Mouse (Mus musculus): Measurements from ENCODE around the gene Appl2. TPM values are rescaled to one million over a fixed set of nuclear protein-coding genes. Genes with fewer than 3 reads are reported as not detected.

Appl2 gene
- total and polyA plus RNA-seq, 3 experiments, result 0.15 to 0.99 TPM; not detected in 1

- no peak for DNase-seq (ENCODE audit: low read depth, low spot score)
- no peak overlapping the region for H3K4me3 ChIP-seq (ENCODE audit: control insufficient read depth in 1 of 2, insufficient read depth in 1 of 2, low read depth in 2 of 2, low read length in 2 of 2)
- peaks cover 1 to 16% of the 10 kb centered on the region in 2 experiments; a peak in 3 of 4 replicates for H3K4me1 ChIP-seq (ENCODE audit: control insufficient read depth in 1 of 2, insufficient read depth in 2 of 2, low read length in 2 of 2)
- H3K27me3 ChIP-seq (ENCODE audit: control insufficient read depth in 1 of 2, insufficient read depth in 2 of 2, low read length in 2 of 2), result no peaks in the 10 kb centered on the region
- TF ChIP-seq ZNF384 (IDR thresholded peaks at IDR 0.05; ENCODE audit: low read depth, low read length) (no peak), MXI1 (IDR thresholded peaks at IDR 0.05; ENCODE audit: low read depth, low read length) (no peak), HCFC1 (IDR thresholded peaks at IDR 0.05; ENCODE audit: low read depth, low read length) (no peak), POLR2AphosphoS2 (IDR thresholded peaks at IDR 0.05; ENCODE audit: low read length) (no peak), USF1 (IDR thresholded peaks at IDR 0.05; ENCODE audit: low read depth, low read length) (no peak), NELFE (IDR thresholded peaks at IDR 0.05; ENCODE audit: low read depth, low read length) (no peak), ZMIZ1 (IDR thresholded peaks at IDR 0.05; ENCODE audit: low read depth, low read length) (no peak), POLR2A (IDR thresholded peaks at IDR 0.05; ENCODE audit: control insufficient read depth in 1 of 2, insufficient read depth in 1 of 2, low read depth in 1 of 2, low read length in 2 of 2, poor library complexity in 1 of 2) (no peak), SMC3 (IDR thresholded peaks at IDR 0.05; ENCODE audit: low read depth, low read length) (no peak), ETS1 (IDR thresholded peaks at IDR 0.05; ENCODE audit: low read depth, low read length) (no peak), ELF1 (IDR thresholded peaks at IDR 0.05; ENCODE audit: low read depth, low read length) (no peak), MYB (IDR thresholded peaks at IDR 0.05; ENCODE audit: low read depth, low read length) (no peak), SIN3A (IDR thresholded peaks at IDR 0.05; ENCODE audit: low read length) (no peak), MYC (IDR thresholded peaks at IDR 0.05; ENCODE audit: low read depth, low read length) (no peak), E2F4 (IDR thresholded peaks at IDR 0.05; ENCODE audit: borderline replicate concordance, low read depth, low read length) (no peak), ZC3H11A (IDR thresholded peaks at IDR 0.05; ENCODE audit: low read depth, low read length) (no peak), RCOR1 (IDR thresholded peaks at IDR 0.05; ENCODE audit: low read depth, low read length) (no peak), UBTF (IDR thresholded peaks at IDR 0.05; ENCODE audit: borderline replicate concordance, insufficient read depth, low read depth, low read length) (no peak)
- no peaks in the 10 kb centered on the region for H3K79me2 ChIP-seq (ENCODE audit: control insufficient read depth, insufficient read depth, low read length, poor library complexity)
- H3K27ac ChIP-seq (ENCODE audit: control insufficient read depth, low read depth, low read length), result no peak overlapping the region
- no peaks in the 10 kb centered on the region for H3K9me3 ChIP-seq (replicated peaks; ENCODE audit: insufficient read depth, low read length)
- peaks cover 0 to 2% of the 10 kb centered on the region in 2 experiments; a peak in 1 of 4 replicates for H3K36me3 ChIP-seq (ENCODE audit: control insufficient read depth in 1 of 2, insufficient read depth in 2 of 2, low read length in 2 of 2)
- no peak overlapping the region for H3K9ac ChIP-seq (ENCODE audit: control insufficient read depth, low read depth, low read length, poor library complexity, severe bottlenecking)
These were observed 6.9 kb downstream of the Appl2 start for GRCm38 (mm10) chr10:83641641-83642040.

GRCm38 (mm10) chr10:83639881-83640386, 8.6 kb downstream of the Appl2 start:
- no peaks in the 10 kb centered on the region for H3K9me3 ChIP-seq (replicated peaks; ENCODE audit: insufficient read depth, low read length)
- peaks cover 0 to 2% of the 10 kb centered on the region in 2 experiments; a peak in 1 of 4 replicates for H3K36me3 ChIP-seq (ENCODE audit: control insufficient read depth in 1 of 2, insufficient read depth in 2 of 2, low read length in 2 of 2)
- H3K4me1 ChIP-seq (ENCODE audit: control insufficient read depth in 1 of 2, insufficient read depth in 2 of 2, low read length in 2 of 2), result peaks cover 1 to 8% of the 10 kb centered on the region in 2 experiments; a peak in 3 of 4 replicates
- H3K27ac ChIP-seq (ENCODE audit: control insufficient read depth, low read depth, low read length), result no peak overlapping the region
- H3K79me2 ChIP-seq (ENCODE audit: control insufficient read depth, insufficient read depth, low read length, poor library complexity), result no peaks in the 10 kb centered on the region
- H3K27me3 ChIP-seq (ENCODE audit: control insufficient read depth in 1 of 2, insufficient read depth in 2 of 2, low read length in 2 of 2), result no peaks in the 10 kb centered on the region
- no peak overlapping the region for H3K9ac ChIP-seq (ENCODE audit: control insufficient read depth, low read depth, low read length, poor library complexity, severe bottlenecking)
- TF ChIP-seq ELF1 (IDR thresholded peaks at IDR 0.05; ENCODE audit: low read depth, low read length), result no peak
- no peak for TF ChIP-seq MAFK (IDR thresholded peaks at IDR 0.05; ENCODE audit: borderline replicate concordance, low read depth, low read length)
- no peak for TF ChIP-seq SMC3 (IDR thresholded peaks at IDR 0.05; ENCODE audit: low read depth, low read length)
- no peak for TF ChIP-seq MXI1 (IDR thresholded peaks at IDR 0.05; ENCODE audit: low read depth, low read length)
- TF ChIP-seq NRF1 (IDR thresholded peaks at IDR 0.05; ENCODE audit: insufficient read depth, low read depth, low read length, poor library complexity, severe bottlenecking), result no peak
- TF ChIP-seq E2F4 (IDR thresholded peaks at IDR 0.05; ENCODE audit: borderline replicate concordance, low read depth, low read length), result no peak
- no peak for TF ChIP-seq RAD21 (IDR thresholded peaks at IDR 0.05; ENCODE audit: low read depth, low read length)
- no peak for TF ChIP-seq BHLHE40 (IDR thresholded peaks at IDR 0.05; ENCODE audit: borderline replicate concordance, low read depth, low read length)
- TF ChIP-seq MYB (IDR thresholded peaks at IDR 0.05; ENCODE audit: low read depth, low read length), result no peak
- DNase-seq (ENCODE audit: low read depth, low spot score), result no peak
- no peak overlapping the region for H3K4me3 ChIP-seq (ENCODE audit: control insufficient read depth in 1 of 2, insufficient read depth in 1 of 2, low read depth in 2 of 2, low read length in 2 of 2)
